Mouse (Mus musculus) hindbrain, embryonic 14.5 days (tissue): ENCODE data around the gene Gm20390. TPM values are rescaled to one million over a fixed set of nuclear protein-coding genes. Genes with fewer than 3 reads are reported as not detected.

Experiments
- ATAC-seq: fragments of 200-750 bp; cut with Nextera tagmentation; 2 replicates; pipeline ENCODE4 v1.8.0; 2017; ENCODE audit warnings: moderate number of reproducible peaks, mild to moderate bottlenecking, moderate TSS enrichment, moderate library complexity; ENCODE audit not compliant: low FRiP score
- DNase-seq: peaks from one replicate; pipeline ENCODE4 v3.0.0-alpha.2; 2015; ENCODE audit warnings: low spot score
- H3K27ac ChIP-seq: fragments of 300-500 bp; sonication (generic); 2 replicates; pipeline ENCODE4 v1.5.1; 2014; ENCODE audit warnings: mild to moderate bottlenecking, moderate library complexity
- H3K27me3 ChIP-seq: fragments of 300-500 bp; sonication (generic); 2 replicates; pipeline ENCODE4 v1.6.1; 2014; ENCODE audit warnings: mild to moderate bottlenecking, low read length, mixed read lengths; ENCODE audit not compliant: control insufficient read depth, insufficient read depth
- H3K36me3 ChIP-seq: fragments of 300-500 bp; sonication (generic); replicated peaks from 2 replicates; pipeline ENCODE4 v1.6.1; 2014; ENCODE audit not compliant: control insufficient read depth, insufficient read depth
- H3K4me1 ChIP-seq: fragments of 300-500 bp; sonication (generic); replicated peaks from 2 replicates; pipeline ENCODE4 v1.6.1; 2014; ENCODE audit warnings: antibody characterized with exemption, low read length, mixed read lengths; ENCODE audit not compliant: control insufficient read depth, insufficient read depth
- H3K4me2 ChIP-seq: fragments of 300-500 bp; sonication (generic); replicated peaks from 2 replicates; pipeline ENCODE4 v1.6.1; 2014; ENCODE audit warnings: mild to moderate bottlenecking, moderate library complexity
- H3K4me3 ChIP-seq: fragments of 300-500 bp; sonication (generic); replicated peaks from 2 replicates; pipeline ENCODE4 v1.5.1; 2014; ENCODE audit warnings: mild to moderate bottlenecking, low read length
- H3K9ac ChIP-seq: fragments of 300-500 bp; sonication (generic); 2 replicates; pipeline ENCODE4 v1.6.1; 2014
- H3K9me3 ChIP-seq: fragments of 300-500 bp; sonication (generic); 2 replicates; pipeline ENCODE4 v1.6.1; 2016; ENCODE audit warnings: low read length; ENCODE audit not compliant: control insufficient read depth
- WGBS: fragments of 180-500 bp; shearing (Covaris S2); extraction: QIAGEN DNeasy Blood & Tissue Kit; methylation state at CpG from one replicate; pipeline ENCODE4 v1.1.7; 2014; 5-methylcytosine and 5-hydroxymethylcytosine counted together
- polyA plus RNA-seq: library from polyadenylated mRNA; unstranded; fragments of >200 nt; fragmentation: Nextera tagmentation; extraction: Ambion mirVana; gene quantifications from 2 replicates; pipeline ENCODE4 v1.2.1, GENCODE M21; 2014

Gene Gm20390
- polyA plus RNA-seq, 1 experiment from 2014 or later = 350 TPM

GRCm38 (mm10) chr11:93911603-93912002 is 56.5 kb downstream of the Gm20390 start:
- ATAC-seq (no peak), DNase-seq (no peak)
- Histone ChIP-seq H3K27me3 (no peaks in the 10 kb centered on the region), H3K9ac (no peak overlapping the region), H3K9me3 (no peaks in the 10 kb centered on the region), H3K4me1 (no peaks in the 10 kb centered on the region), H3K36me3 (peaks cover 94% of the 10 kb centered on the region), H3K4me2 (no peak overlapping the region), H3K4me3 (no peak overlapping the region), H3K27ac (no peak overlapping the region)
- 93% methylated on average over 3 of the region's 3 CpGs for WGBS

- H3K9me3 ChIP-seq = no peaks in the 10 kb centered on the region
- H3K27me3 ChIP-seq = no peaks in the 10 kb centered on the region
- H3K27ac ChIP-seq = no peak overlapping the region
- WGBS = 94% methylated on average over 9 of the region's 9 CpGs
- no peak overlapping the region for H3K4me3 ChIP-seq
- H3K4me1 ChIP-seq = no peaks in the 10 kb centered on the region
- DNase-seq (no peak), ATAC-seq (no peak)
- H3K4me2 ChIP-seq = no peak overlapping the region
- H3K36me3 ChIP-seq = peaks cover 86% of the 10 kb centered on the region
- no peak overlapping the region for H3K9ac ChIP-seq
These were observed 59.3 kb downstream of the Gm20390 start for GRCm38 (mm10) chr11:93908829-93909228.

- H3K27me3 ChIP-seq = no peaks in the 10 kb centered on the region
- no peak overlapping the region for H3K9ac ChIP-seq
- no peak overlapping the region for H3K4me3 ChIP-seq
- WGBS = 91% methylated on average over 3 of the region's 3 CpGs
- H3K4me1 ChIP-seq = no peaks in the 10 kb centered on the region
- DNase-seq (no peak), ATAC-seq (no peak)
- H3K4me2 ChIP-seq = no peak overlapping the region
- no peaks in the 10 kb centered on the region for H3K9me3 ChIP-seq
- peaks cover 77% of the 10 kb centered on the region for H3K36me3 ChIP-seq
- H3K27ac ChIP-seq = no peak overlapping the region
These were observed 60.3 kb downstream of the Gm20390 start for GRCm38 (mm10) chr11:93907839-93908238.

- DNase-seq (no peak), ATAC-seq (no peak)
- Histone ChIP-seq H3K27ac (no peak overlapping the region), H3K9ac (no peak overlapping the region), H3K4me3 (no peak overlapping the region), H3K27me3 (no peaks in the 10 kb centered on the region), H3K4me1 (no peaks in the 10 kb centered on the region), H3K36me3 (peaks cover 68% of the 10 kb centered on the region), H3K9me3 (no peaks in the 10 kb centered on the region), H3K4me2 (no peak overlapping the region)
- WGBS = 95% methylated on average over 4 of the region's 4 CpGs
These were observed 61.3 kb downstream of the Gm20390 start for GRCm38 (mm10) chr11:93906834-93907233.

Other genes with a start within 250 kb of the Gm20390 start
- 35.4 and 35.7 TPM in 2 replicates for gene Utp18, start 82.5 kb downstream of the Gm20390 start, polyA plus RNA-seq
- gene Mbtd1, start 82.4 kb downstream of the Gm20390 start, polyA plus RNA-seq = 16.9 and 19.5 TPM in 2 replicates
- gene Nme2, start 12.0 kb downstream of the Gm20390 start, polyA plus RNA-seq = 96.8 and 107 TPM in 2 replicates
- gene Nme1, start 228 bp upstream of the Gm20390 start, polyA plus RNA-seq = 359 and 412 TPM in 2 replicates
- 120 and 121 TPM in 2 replicates for gene Spag9, start 27.8 kb upstream of the Gm20390 start, polyA plus RNA-seq
- 34.3 and 34.6 TPM in 2 replicates for gene Tob1, start 243.2 kb upstream of the Gm20390 start, polyA plus RNA-seq